Mouse (Mus musculus) thymus, adult 2 months (tissue): ENCODE results near the gene Tmem191c. TPM values are rescaled to one million over a fixed set of nuclear protein-coding genes. Genes with fewer than 3 reads are reported as not detected.

Source experiments
- DNase-seq: peaks from one replicate; pipeline ENCODE4 v3.0.0; 2021
- H3K27ac ChIP-seq: fragments of 200-500 bp; 2 replicates; pipeline ENCODE4 v1.5.1; 2012; ENCODE audit warnings: low read length, control low read depth; ENCODE audit not compliant: control insufficient read depth, insufficient read depth
- H3K27me3 ChIP-seq: fragments of 200-500 bp; 2 replicates; pipeline ENCODE4 v1.6.1; 2012; ENCODE audit warnings: mild to moderate bottlenecking, low read length, moderate library complexity, mixed read lengths; ENCODE audit not compliant: control insufficient read depth, insufficient read depth
- H3K36me3 ChIP-seq: fragments of 200-500 bp; 2 replicates; pipeline ENCODE4 v1.6.1; 2012; ENCODE audit warnings: mild to moderate bottlenecking, low read length, moderate library complexity; ENCODE audit not compliant: control insufficient read depth, insufficient read depth
- H3K4me1 ChIP-seq: fragments of 200-500 bp; replicated peaks from 2 replicates; pipeline ENCODE4 v1.6.1; 2012; ENCODE audit warnings: low read length; ENCODE audit not compliant: control insufficient read depth, insufficient read depth
- H3K4me3 ChIP-seq: fragments of 200-500 bp; 2 replicates; pipeline ENCODE4 v1.5.1; 2012; ENCODE audit warnings: mild to moderate bottlenecking, low read length, control low read depth, moderate library complexity; ENCODE audit not compliant: control insufficient read depth, insufficient read depth
- CTCF ChIP-seq: fragments of 200-500 bp; IDR thresholded peaks from 2 replicates; pipeline ENCODE4 v1.5.1; 2012; ENCODE audit warnings: mild to moderate bottlenecking, control low read depth, low read length, moderate library complexity, borderline replicate concordance; ENCODE audit not compliant: control insufficient read depth, poor library complexity, insufficient read depth; ENCODE audit errors: extremely low read depth
- POLR2A ChIP-seq: fragments of 200-500 bp; IDR thresholded peaks from 2 replicates; pipeline ENCODE4 v1.6.1; 2012; ENCODE audit warnings: mild to moderate bottlenecking, low read length, control low read depth, moderate library complexity; ENCODE audit not compliant: control insufficient read depth, poor library complexity, insufficient read depth; ENCODE audit errors: extremely low read depth
- WGBS: fragments of 180-500 bp; shearing (Covaris S2); methylation state at CpG from one replicate; pipeline ENCODE4 v1.1.7; 2018; 5-methylcytosine and 5-hydroxymethylcytosine counted together
- polyA plus RNA-seq: library from polyadenylated mRNA; depleted of rRNA; stranded (reverse); fragments of >200 nt; gene quantifications from 2 replicates; pipeline ENCODE4 v1.2.3, GENCODE M21; 2012

Gene Tmem191c
- polyA plus RNA-seq, 1 experiment, result 72.6 TPM

DNA sequence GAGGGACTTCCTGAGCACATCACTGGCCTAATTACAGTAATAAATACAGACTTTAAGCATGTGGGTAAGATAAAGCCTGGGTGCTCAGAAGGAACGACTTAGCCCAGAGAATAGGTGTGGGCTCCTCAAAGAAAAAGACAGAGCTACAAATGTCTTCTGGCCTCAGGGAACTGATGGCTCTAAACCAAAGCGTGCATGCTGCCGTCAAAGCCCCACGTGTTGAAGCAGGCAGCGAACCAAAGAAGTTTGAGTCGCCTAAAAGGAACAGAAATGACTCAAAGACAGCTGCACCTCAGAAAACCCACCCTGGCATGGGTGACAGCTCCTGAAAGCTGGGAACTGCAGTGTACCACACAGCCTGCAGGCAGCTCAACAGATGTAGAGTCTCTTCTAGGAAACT is 4.0 kb upstream of the Tmem191c start:
- H3K27me3 ChIP-seq, result no peaks in the 10 kb centered on the region
- no peak for DNase-seq
- no peak overlapping the region for H3K27ac ChIP-seq
- TF ChIP-seq POLR2A (no peak), CTCF (no peak)
- no peaks in the 10 kb centered on the region for H3K36me3 ChIP-seq
- WGBS, result 86% methylated on average over 6 of the region's 6 CpGs
- no peak overlapping the region for H3K4me3 ChIP-seq
- peaks cover 3% of the 10 kb centered on the region; the same call in 1 of the 2 replicates for H3K4me1 ChIP-seq

DNA sequence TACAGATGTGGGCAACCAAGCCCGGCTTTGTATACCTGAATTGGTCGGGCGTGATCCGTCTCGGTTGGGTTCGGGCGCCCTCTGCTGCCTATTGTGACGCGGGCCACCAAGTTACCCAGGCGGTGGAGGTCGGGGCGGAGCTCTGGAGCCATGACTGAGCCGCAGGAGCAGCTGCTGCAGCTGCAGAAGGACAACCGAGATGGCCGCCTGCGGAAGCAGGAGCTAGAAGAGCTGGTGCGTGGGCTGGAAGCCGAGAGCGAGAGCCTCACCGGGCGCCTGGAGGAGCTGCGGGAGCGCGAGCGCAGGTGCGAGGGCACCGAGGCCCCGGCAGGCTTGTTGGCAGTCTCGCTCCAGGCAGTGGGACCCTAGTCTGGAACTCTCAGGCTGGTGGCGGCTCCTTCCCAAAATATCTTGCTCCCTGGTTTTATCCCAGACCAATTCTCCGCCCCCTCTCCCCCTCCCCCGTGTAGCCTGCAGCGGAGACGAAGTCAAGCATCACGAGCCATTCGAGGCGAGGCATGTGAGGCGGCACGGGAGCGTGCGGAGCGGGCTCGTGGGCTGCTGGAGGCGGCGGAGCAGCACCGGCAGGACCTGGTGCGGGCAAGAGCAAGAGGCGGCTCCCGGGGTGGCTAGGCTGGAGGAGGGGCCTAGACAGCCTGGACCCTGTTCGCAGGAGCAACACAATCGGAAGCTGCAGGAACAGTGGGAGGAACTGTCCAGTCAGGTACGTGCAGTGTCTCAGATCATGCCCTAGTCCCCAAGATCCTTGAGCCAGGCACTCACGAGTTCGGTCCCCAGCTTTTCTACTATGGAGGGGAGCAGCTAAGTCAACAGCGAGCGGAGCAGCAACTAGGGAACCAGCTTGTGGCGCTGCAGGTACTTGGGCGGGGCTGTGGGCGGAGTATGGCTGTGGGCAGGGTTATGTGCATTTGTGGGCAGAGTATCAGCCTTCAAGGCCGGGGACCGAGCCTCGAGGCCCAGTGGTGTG is 581 bp downstream of the Tmem191c start:
- TF ChIP-seq POLR2A (peak; percentile 83), CTCF (peak; percentile 89)
- H3K4me3 ChIP-seq, result peak overlapping the region; percentile 69
- DNase-seq, result peak; percentile 97
- WGBS, result under 1% methylated on average over 61 of the region's 62 CpGs
- no peaks in the 10 kb centered on the region for H3K27me3 ChIP-seq
- H3K4me1 ChIP-seq, result peaks cover 16% of the 10 kb centered on the region
- peak overlapping the region; percentile 60 for H3K27ac ChIP-seq
- H3K36me3 ChIP-seq, result no peaks in the 10 kb centered on the region

DNA sequence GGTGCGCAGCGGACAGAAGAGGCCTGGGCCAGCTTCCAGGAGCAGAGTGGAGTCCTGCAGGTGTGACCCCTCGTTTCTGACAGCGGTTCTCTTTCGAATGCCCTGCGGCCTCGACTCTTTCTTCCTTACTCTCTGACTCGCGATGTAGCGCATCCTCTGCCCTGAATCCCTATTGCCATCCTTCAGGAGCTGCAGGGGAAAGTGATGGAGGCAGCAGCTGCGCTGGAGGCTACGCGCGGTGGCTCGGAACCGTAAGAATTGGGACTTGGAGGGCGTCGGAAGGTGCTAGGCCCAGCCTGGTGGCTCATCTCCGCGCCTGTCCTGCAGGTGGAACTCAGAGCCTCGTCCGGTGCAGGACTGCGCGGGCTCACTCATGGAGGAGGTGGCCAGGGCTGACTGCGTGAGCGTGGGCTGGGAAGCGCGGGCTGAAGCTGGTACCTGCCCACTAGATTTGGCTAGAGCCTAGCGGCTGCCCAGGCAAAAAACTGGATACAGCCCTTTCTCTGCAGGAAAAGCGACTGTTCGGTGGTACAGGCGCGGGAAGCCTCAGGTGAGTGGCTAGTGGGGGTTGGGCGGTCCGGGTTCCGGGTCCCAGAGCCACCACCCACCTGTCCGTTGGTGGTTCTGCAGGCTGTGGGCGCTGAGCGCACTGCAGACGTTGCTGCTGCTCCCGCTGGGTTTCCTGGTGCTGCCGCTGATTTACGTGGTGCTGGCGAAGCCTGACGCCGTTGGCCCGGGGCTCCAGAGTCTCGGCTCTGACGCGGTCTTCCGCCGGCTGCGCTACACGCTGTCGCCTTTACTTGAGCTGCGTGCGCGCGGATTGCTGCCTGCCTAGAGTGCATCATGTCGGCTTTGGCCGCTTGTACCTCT is 1.7 kb downstream of the Tmem191c start:
- WGBS, result 6% methylated on average over 61 of the region's 61 CpGs
- peaks cover 16% of the 10 kb centered on the region for H3K4me1 ChIP-seq
- 0 out of 2 replicates have a peak, but pooled peaks have one; percentile 19 for TF ChIP-seq POLR2A
- no peak for TF ChIP-seq CTCF
- no peak overlapping the region for H3K27ac ChIP-seq
- peaks cover 7% of the 10 kb centered on the region for H3K36me3 ChIP-seq
- peak overlapping the region; percentile 69 for H3K4me3 ChIP-seq
- peak; percentile 65 for DNase-seq
- H3K27me3 ChIP-seq, result no peaks in the 10 kb centered on the region

DNA sequence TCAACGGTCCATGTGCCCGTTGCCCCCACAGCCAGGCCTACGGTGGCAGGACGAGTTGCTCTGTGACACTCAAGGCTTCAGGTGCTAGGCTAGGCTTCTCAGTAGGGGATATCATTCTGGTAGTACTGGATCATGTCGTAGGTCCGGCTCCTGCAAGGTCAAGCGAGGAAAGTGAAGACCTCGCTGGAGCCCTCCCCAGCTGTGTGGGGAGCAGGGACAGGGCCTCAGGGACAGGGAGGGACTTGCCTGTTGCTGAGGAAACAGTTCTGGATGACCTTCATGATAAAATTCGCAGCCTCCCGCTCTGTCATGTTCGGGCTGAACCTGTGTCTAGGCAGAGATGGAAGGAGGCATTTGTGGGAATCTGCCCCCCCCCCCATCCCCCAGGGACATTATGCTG is 4.6 kb downstream of the Tmem191c start:
- peaks cover 20% of the 10 kb centered on the region for H3K36me3 ChIP-seq
- no peak overlapping the region for H3K4me3 ChIP-seq
- no peak overlapping the region for H3K27ac ChIP-seq
- 96% methylated on average over 11 of the region's 11 CpGs for WGBS
- no peak for DNase-seq
- TF ChIP-seq CTCF, result no peak
- TF ChIP-seq POLR2A, result no peak
- peaks cover 16% of the 10 kb centered on the region for H3K4me1 ChIP-seq
- no peaks in the 10 kb centered on the region for H3K27me3 ChIP-seq

DNA sequence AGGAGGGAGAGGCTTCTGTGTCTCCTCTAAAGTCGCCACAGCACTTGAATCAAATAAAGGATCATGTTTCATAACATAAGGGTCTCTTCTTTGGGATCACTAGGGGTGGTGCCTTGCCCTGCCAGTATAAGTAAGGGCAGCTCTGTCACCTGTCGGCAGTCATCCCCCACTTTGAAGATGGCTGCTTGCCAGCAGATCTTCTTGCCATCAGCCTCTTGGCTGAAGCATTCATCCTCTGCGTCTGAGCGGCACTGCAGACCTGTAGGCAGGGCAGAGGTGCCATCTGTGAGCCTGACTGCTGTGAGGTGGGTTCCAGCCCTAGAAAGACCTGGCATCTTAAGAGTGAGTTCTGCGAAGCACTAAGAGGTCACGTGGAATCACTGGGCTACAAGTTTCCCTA is 7.3 kb downstream of the Tmem191c start:
- Histone ChIP-seq H3K27me3 (no peaks in the 10 kb centered on the region), H3K27ac (no peak overlapping the region), H3K36me3 (peaks cover 20% of the 10 kb centered on the region), H3K4me1 (peaks cover 2% of the 10 kb centered on the region), H3K4me3 (no peak overlapping the region)
- WGBS, result 89% methylated on average over 6 of the region's 6 CpGs
- DNase-seq, result no peak
- TF ChIP-seq POLR2A (no peak), CTCF (no peak)

DNA sequence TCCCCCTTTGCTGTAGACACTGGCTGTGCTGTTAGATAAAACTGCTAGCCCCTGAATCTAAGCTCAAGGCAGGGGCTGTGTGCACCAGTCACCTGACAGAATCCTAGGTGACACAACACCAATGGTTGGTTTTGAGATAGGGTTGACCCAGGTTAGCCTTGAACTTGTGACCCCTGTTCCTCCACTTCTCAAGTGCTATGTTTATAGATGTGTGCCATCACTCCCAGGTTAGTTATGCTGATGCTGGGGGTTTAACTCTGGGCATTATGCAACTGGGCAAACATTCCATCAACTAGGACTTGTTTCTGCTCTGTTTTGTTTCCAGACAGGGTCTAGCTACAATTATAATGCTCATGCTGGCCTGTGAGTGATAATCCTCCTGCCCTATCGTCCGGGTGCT is 11.2 kb downstream of the Tmem191c start:
- WGBS, result 96% methylated on average over 2 of the region's 2 CpGs
- Histone ChIP-seq H3K36me3 (peaks cover 28% of the 10 kb centered on the region), H3K4me1 (no peaks in the 10 kb centered on the region), H3K4me3 (no peak overlapping the region), H3K27ac (no peak overlapping the region), H3K27me3 (no peaks in the 10 kb centered on the region)
- TF ChIP-seq CTCF, result no peak
- no peak for TF ChIP-seq POLR2A
- DNase-seq, result no peak
